Mouse (Mus musculus) myocyte (in vitro differentiated cells): ENCODE data around the gene Gbx2.

Experiments
- CEBPB ChIP-seq: IDR thresholded peaks from 2 replicates; pipeline ENCODE4 v1.6.1; 2011; ENCODE audit warnings: mild to moderate bottlenecking, moderate library complexity; ENCODE audit not compliant: poor library complexity, insufficient read depth, severe bottlenecking
- E2F4 ChIP-seq: IDR thresholded peaks from one replicate; pipeline ENCODE4 v1.6.1; 2011; ENCODE audit warnings: mild to moderate bottlenecking, control low read depth, moderate library complexity; ENCODE audit not compliant: insufficient read depth
- MAX ChIP-seq: IDR thresholded peaks from one replicate; pipeline ENCODE4 v1.6.1; 2011; ENCODE audit warnings: low read depth, mild to moderate bottlenecking, control low read depth
- MYOD1 ChIP-seq, 3 experiments: IDR thresholded peaks; one replicate each; pipeline ENCODE4 v1.6.1; 2011; ENCODE audit warnings: control low read depth in 2 of 3, low read depth in 2 of 3, mild to moderate bottlenecking in 2 of 3, moderate library complexity in 1 of 3; ENCODE audit not compliant: insufficient read length in 2 of 3, control insufficient read depth in 1 of 3
- POLR2A ChIP-seq: IDR thresholded peaks from one replicate; pipeline ENCODE4 v1.6.1; 2011; ENCODE audit warnings: low read depth, mild to moderate bottlenecking, control low read depth, moderate library complexity; ENCODE audit not compliant: insufficient read length
- POLR2AphosphoS2 ChIP-seq: IDR thresholded peaks from one replicate; pipeline ENCODE4 v1.6.1; 2011; ENCODE audit warnings: low read depth, control low read depth; ENCODE audit not compliant: insufficient read length
- TCF12 ChIP-seq: IDR thresholded peaks from one replicate; pipeline ENCODE4 v1.6.1; 2011; ENCODE audit warnings: mild to moderate bottlenecking, control low read depth; ENCODE audit not compliant: poor library complexity, insufficient read depth, severe bottlenecking
- TCF3 ChIP-seq: IDR thresholded peaks from one replicate; pipeline ENCODE4 v1.6.1; 2011; ENCODE audit warnings: low read depth, control low read depth; ENCODE audit not compliant: insufficient read length
- USF1 ChIP-seq: IDR thresholded peaks from one replicate; pipeline ENCODE4 v1.6.1; 2011; ENCODE audit warnings: low read depth, mild to moderate bottlenecking, control low read depth, moderate library complexity

DNA sequence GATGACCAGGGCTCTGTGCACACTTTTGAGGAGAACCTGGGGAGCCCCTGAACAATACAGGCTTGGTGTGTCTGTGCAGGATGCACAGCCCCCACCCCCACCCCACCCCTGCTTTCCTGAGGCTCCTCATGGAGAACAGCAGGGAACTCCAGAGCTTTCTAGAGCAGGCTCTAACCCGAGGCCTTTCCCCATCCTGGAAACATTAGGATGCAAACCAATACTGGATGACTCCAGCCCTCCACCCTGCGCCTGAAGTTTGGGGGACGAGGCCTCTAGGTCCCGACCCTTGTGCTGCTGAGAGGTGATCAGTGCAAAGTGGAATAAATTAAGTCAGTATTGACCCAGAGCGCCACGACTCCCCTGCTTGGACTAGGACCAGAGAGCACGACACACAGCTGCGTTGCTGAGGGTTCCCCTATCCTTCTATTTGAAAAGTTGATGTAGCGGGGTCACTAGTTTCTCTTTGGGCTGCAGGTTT lies 4.4 kb downstream of the Gbx2 start:
- TF ChIP-seq POLR2A (no peak), TCF12 (no peak), MYOD1 (IDR thresholded peaks at IDR 0.05; ENCODE audit: control insufficient read depth in 1 of 3, insufficient read length in 2 of 3, low read depth in 2 of 3) (no peak), USF1 (no peak), E2F4 (no peak), POLR2AphosphoS2 (no peak), MAX (no peak), TCF3 (no peak), CEBPB (no peak)
